Mouse (Mus musculus) spleen, adult 2 months (tissue): ENCODE results near the gene Ndufaf8. TPM values are rescaled to one million over a fixed set of nuclear protein-coding genes. Genes with fewer than 3 reads are reported as not detected.

Experiments used
- DNase-seq, 2 experiments: peaks; one replicate each; pipeline versions ENCODE4 v3.0.0 to v3.0.0-alpha.2; 2012 to 2021; ENCODE audit warnings: low spot score in 2 of 2, low read depth in 1 of 2
- H3K27ac ChIP-seq: fragments of 200-500 bp; 2 replicates; pipeline ENCODE4 v1.5.1; 2012; ENCODE audit warnings: low read length, inconsistent platforms; ENCODE audit not compliant: insufficient read depth
- H3K27me3 ChIP-seq: fragments of 200-500 bp; 2 replicates; pipeline ENCODE4 v1.6.1; 2012; ENCODE audit warnings: mild to moderate bottlenecking, moderate library complexity, low read length, inconsistent platforms; ENCODE audit not compliant: control insufficient read depth, insufficient read depth
- H3K36me3 ChIP-seq: fragments of 200-500 bp; 2 replicates; pipeline ENCODE4 v1.6.1; 2012; ENCODE audit warnings: mild to moderate bottlenecking, low read length, inconsistent platforms; ENCODE audit not compliant: control insufficient read depth, insufficient read depth
- H3K4me1 ChIP-seq: fragments of 200-500 bp; 2 replicates; pipeline ENCODE4 v1.6.1; 2011; ENCODE audit warnings: inconsistent platforms; ENCODE audit not compliant: control insufficient read depth, insufficient read depth, insufficient read length
- H3K4me3 ChIP-seq: fragments of 200-500 bp; 2 replicates; pipeline ENCODE4 v1.5.1; 2011; ENCODE audit warnings: mild to moderate bottlenecking, inconsistent platforms; ENCODE audit not compliant: insufficient read depth, insufficient read length; ENCODE audit errors: extremely low read depth
- CTCF ChIP-seq: fragments of 200-500 bp; IDR thresholded peaks from 2 replicates; pipeline ENCODE4 v1.5.1; 2011; ENCODE audit warnings: mild to moderate bottlenecking, inconsistent platforms; ENCODE audit not compliant: insufficient read depth, insufficient read length, insufficient replicate concordance; ENCODE audit errors: extremely low read depth
- POLR2A ChIP-seq: fragments of 200-500 bp; IDR thresholded peaks from 2 replicates; pipeline ENCODE4 v1.6.1; 2011; ENCODE audit warnings: low read depth, low read length, inconsistent platforms
- WGBS: fragments of 180-500 bp; shearing (Covaris S2); methylation state at CpG from one replicate; pipeline ENCODE4 v1.1.7; 2018; 5-methylcytosine and 5-hydroxymethylcytosine counted together
- polyA plus RNA-seq: library from polyadenylated mRNA; depleted of rRNA; stranded (reverse); fragments of >200 nt; gene quantifications from 2 replicates; pipeline ENCODE4 v1.2.3, GENCODE M21; 2012

Ndufaf8 gene
- polyA plus RNA-seq, 1 experiment = 31.0 TPM

- Histone ChIP-seq H3K4me1 (no peaks in the 10 kb centered on the region), H3K27me3 (no peaks in the 10 kb centered on the region), H3K27ac (no peak overlapping the region), H3K4me3 (no peak overlapping the region), H3K36me3 (peaks cover 31% of the 10 kb centered on the region)
- WGBS = 95% methylated on average over 5 of the region's 5 CpGs
- DNase-seq = no peak
- TF ChIP-seq POLR2A = no peak
- TF ChIP-seq CTCF = no peak
Observed at GRCm38 (mm10) chr11:120134148-120134547, 35.4 kb downstream of the Ndufaf8 start.

GRCm38 (mm10) chr11:120134847-120135530 is 36.3 kb downstream of the Ndufaf8 start:
- H3K36me3 ChIP-seq = peaks cover 29% of the 10 kb centered on the region
- no peak for DNase-seq
- 85% methylated on average over 9 of the region's 9 CpGs for WGBS
- H3K27me3 ChIP-seq = no peaks in the 10 kb centered on the region
- H3K27ac ChIP-seq = no peak overlapping the region
- TF ChIP-seq POLR2A (no peak), CTCF (no peak)
- no peaks in the 10 kb centered on the region for H3K4me1 ChIP-seq
- H3K4me3 ChIP-seq = no peak overlapping the region

GRCm38 (mm10) chr11:120136195-120136594 is 37.5 kb downstream of the Ndufaf8 start:
- Histone ChIP-seq H3K4me1 (no peaks in the 10 kb centered on the region), H3K36me3 (peaks cover 32% of the 10 kb centered on the region), H3K27ac (no peak overlapping the region), H3K27me3 (no peaks in the 10 kb centered on the region), H3K4me3 (no peak overlapping the region)
- WGBS = 77% methylated on average over 8 of the region's 8 CpGs
- TF ChIP-seq CTCF (no peak), POLR2A (no peak)
- no peak for DNase-seq

GRCm38 (mm10) chr11:120136796-120137624 is 38.3 kb downstream of the Ndufaf8 start:
- no peaks in the 10 kb centered on the region for H3K4me1 ChIP-seq
- no peak overlapping the region for H3K27ac ChIP-seq
- no peak for DNase-seq
- peaks cover 30% of the 10 kb centered on the region for H3K36me3 ChIP-seq
- TF ChIP-seq CTCF (no peak), POLR2A (no peak)
- WGBS = 86% methylated on average over 23 of the region's 23 CpGs
- H3K4me3 ChIP-seq = no peak overlapping the region
- H3K27me3 ChIP-seq = no peaks in the 10 kb centered on the region

- H3K27me3 ChIP-seq = no peaks in the 10 kb centered on the region
- no peak overlapping the region for H3K4me3 ChIP-seq
- peaks cover 28% of the 10 kb centered on the region for H3K36me3 ChIP-seq
- peaks cover 4% of the 10 kb centered on the region; the same call in 1 of the 2 replicates for H3K4me1 ChIP-seq
- no peak overlapping the region for H3K27ac ChIP-seq
- DNase-seq = no peak
- WGBS = 96% methylated on average over 5 of the region's 5 CpGs
- TF ChIP-seq POLR2A = no peak
- TF ChIP-seq CTCF = no peak
Observed at GRCm38 (mm10) chr11:120137625-120138004, 38.9 kb downstream of the Ndufaf8 start.

GRCm38 (mm10) chr11:120139309-120139731 is 40.6 kb downstream of the Ndufaf8 start:
- TF ChIP-seq POLR2A = no peak
- TF ChIP-seq CTCF = no peak
- WGBS = 64% methylated on average over 10 of the region's 10 CpGs
- no peak for DNase-seq

More at GRCm38 (mm10) chr11:120139309-120139731, 40.6 kb downstream of the Ndufaf8 start:
- H3K4me1 ChIP-seq = peaks cover 9% of the 10 kb centered on the region; the same call in 1 of the 2 replicates
- no peaks in the 10 kb centered on the region for H3K27me3 ChIP-seq
- H3K27ac ChIP-seq = no peak overlapping the region
- H3K4me3 ChIP-seq = no peak overlapping the region
- peaks cover 24% of the 10 kb centered on the region for H3K36me3 ChIP-seq
